ENCODE assay signal across 11 mouse cellular contexts in the genomic region with DNA sequence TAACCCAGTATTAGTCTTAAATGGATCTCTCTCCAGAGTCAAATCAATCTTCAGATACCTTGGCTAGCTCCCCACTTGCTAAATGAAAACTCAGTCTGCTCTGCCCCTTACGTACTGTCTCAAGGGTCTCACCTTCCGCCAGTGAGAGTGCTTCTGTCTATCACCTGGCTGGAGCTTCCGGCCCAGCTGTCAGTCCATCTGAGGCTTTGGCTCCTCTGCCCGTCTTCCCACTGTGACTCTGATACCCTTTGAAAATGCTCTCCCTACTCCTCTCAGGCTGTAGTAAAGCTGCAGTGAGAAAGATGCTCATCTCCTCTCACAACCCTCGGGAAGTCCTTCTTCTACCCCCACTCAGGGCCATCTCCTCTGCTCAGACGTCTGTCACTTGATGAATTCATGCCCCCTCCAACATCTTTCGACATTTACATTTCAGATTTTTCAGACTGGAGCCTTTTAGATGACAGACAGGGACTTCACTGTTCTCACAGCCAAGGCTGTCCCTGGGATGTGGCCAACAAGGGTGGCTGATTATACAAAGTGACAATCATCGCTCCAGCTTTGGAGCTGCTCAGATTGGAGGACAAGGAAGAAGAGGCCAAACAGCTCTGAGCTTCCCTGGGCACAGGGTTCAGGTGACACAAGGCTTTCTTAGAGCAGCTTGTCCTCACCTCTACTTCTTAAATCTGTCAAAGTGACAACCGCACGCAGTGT.
DNase-seq lines count a peak whose midpoint lies in the region; ATAC-seq and TF ChIP-seq lines count a peak whose summit lies in the region.
"Had no signal": no experiment of that assay in that cellular context is flagged by ENCODE, and none has a peak within 500 bp of the region (broad histone marks: within the 10 kb centered on the region; RNA-seq: fewer than 3 reads in every experiment).

No protein-coding gene starts in this region.

- no peak overlapping the region for H3K4me2 ChIP-seq in forebrain, embryonic 15.5 days (replicated peaks)
- H3K4me2 ChIP-seq: heart, embryonic 11.5 days; limb, embryonic 12.5 days; lung, embryonic 15.5 days had no signal

- 61% methylated on average over 10 of the region's 10 CpGs for WGBS in forebrain, embryonic 15.5 days
- 88% methylated on average over 10 of the region's 10 CpGs for WGBS in forebrain, embryonic 10.5 days
- 84% methylated on average over 10 of the region's 10 CpGs for WGBS in lung, adult 2 months

- H3K4me3 ChIP-seq in forebrain, embryonic 15.5 days = no peak overlapping the region
- H3K4me3 ChIP-seq in forebrain, embryonic 10.5 days = no peak overlapping the region
- no peak overlapping the region for H3K4me3 ChIP-seq in lung, adult 2 months (replicated peaks; ENCODE audit: extremely low read depth, low read depth, low read length)
- H3K4me3 ChIP-seq: limb, embryonic 12.5 days; lung, embryonic 15.5 days had no signal

- no peak for DNase-seq in forebrain, embryonic 10.5 days (ENCODE audit: extremely low spot score, low spot score)
- DNase-seq in right cerebral cortex, adult 18-20 months = peak; percentile 44
- no peak for DNase-seq in right cerebral cortex, postnatal 36 days (ENCODE audit: low spot score in 2 of 2)
- peak; percentile 48 to 54 for DNase-seq in layer of hippocampus, adult 8-10 months (ENCODE audit: low spot score in 2 of 2)
- peak; percentile 63 for DNase-seq in testis, postnatal 10 days (ENCODE audit: low spot score)
- no peak for DNase-seq in adrenal gland, postnatal 4 days (ENCODE audit: low spot score in 2 of 2)
- DNase-seq in lung, adult 2 months = no peak

- peak; percentile 42 for ATAC-seq in forebrain, embryonic 15.5 days (replicated peaks)

- peak overlapping the region; percentile 86 for H3K27ac ChIP-seq in forebrain, embryonic 15.5 days (replicated peaks)
- H3K27ac ChIP-seq in forebrain, embryonic 10.5 days = no peak overlapping the region
- H3K27ac ChIP-seq: limb, embryonic 12.5 days; lung, embryonic 15.5 days had no signal

- no peak for TF ChIP-seq POLR2A in lung, adult 2 months (IDR thresholded peaks at IDR 0.05; ENCODE audit: borderline replicate concordance, extremely low read depth, low read depth, low read length)

- H3K4me1 ChIP-seq in forebrain, embryonic 15.5 days = peaks cover 35% of the 10 kb centered on the region
- peaks cover 50% of the 10 kb centered on the region for H3K4me1 ChIP-seq in forebrain, embryonic 10.5 days
- H3K4me1 ChIP-seq in lung, adult 2 months (ENCODE audit: control insufficient read depth, insufficient read depth, low read length) = peaks cover 6% of the 10 kb centered on the region

- H3K36me3 ChIP-seq in forebrain, embryonic 15.5 days = no peaks in the 10 kb centered on the region
- H3K36me3 ChIP-seq in forebrain, embryonic 10.5 days (replicated peaks) = no peaks in the 10 kb centered on the region
- H3K36me3 ChIP-seq: limb, embryonic 12.5 days; lung, embryonic 15.5 days had no signal

- H3K9me3 ChIP-seq in forebrain, embryonic 15.5 days = no peaks in the 10 kb centered on the region
- no peaks in the 10 kb centered on the region for H3K9me3 ChIP-seq in forebrain, embryonic 10.5 days
- H3K9me3 ChIP-seq: lung, embryonic 15.5 days had no signal

- no peaks in the 10 kb centered on the region for H3K27me3 ChIP-seq in forebrain, embryonic 15.5 days
- H3K27me3 ChIP-seq in forebrain, embryonic 10.5 days (ENCODE audit: poor library complexity, severe bottlenecking) = no peaks in the 10 kb centered on the region
- H3K27me3 ChIP-seq: limb, embryonic 12.5 days; lung, embryonic 15.5 days had no signal

- H3K9ac ChIP-seq in forebrain, embryonic 15.5 days (replicated peaks) = no peak overlapping the region
- H3K9ac ChIP-seq: limb, embryonic 12.5 days; lung, embryonic 15.5 days had no signal

- no peak for TF ChIP-seq CTCF in lung, adult 2 months (IDR thresholded peaks at IDR 0.05; ENCODE audit: insufficient read depth, low read length)

Comparison
In these comparisons a context has a peak if more than half of its experiments do, and no peak if none do; other contexts are left out.
1. DNase-seq: peak in right cerebral cortex, adult 18-20 months (single experiment), layer of hippocampus, adult 8-10 months (2 of 2) and testis, postnatal 10 days (single experiment); none in forebrain, embryonic 10.5 days (single experiment), right cerebral cortex, postnatal 36 days (0 of 2), adrenal gland, postnatal 4 days (0 of 2) and lung, adult 2 months (single experiment).